Mouse (Mus musculus): ENCODE results near the gene Klhdc7a.

DNA sequence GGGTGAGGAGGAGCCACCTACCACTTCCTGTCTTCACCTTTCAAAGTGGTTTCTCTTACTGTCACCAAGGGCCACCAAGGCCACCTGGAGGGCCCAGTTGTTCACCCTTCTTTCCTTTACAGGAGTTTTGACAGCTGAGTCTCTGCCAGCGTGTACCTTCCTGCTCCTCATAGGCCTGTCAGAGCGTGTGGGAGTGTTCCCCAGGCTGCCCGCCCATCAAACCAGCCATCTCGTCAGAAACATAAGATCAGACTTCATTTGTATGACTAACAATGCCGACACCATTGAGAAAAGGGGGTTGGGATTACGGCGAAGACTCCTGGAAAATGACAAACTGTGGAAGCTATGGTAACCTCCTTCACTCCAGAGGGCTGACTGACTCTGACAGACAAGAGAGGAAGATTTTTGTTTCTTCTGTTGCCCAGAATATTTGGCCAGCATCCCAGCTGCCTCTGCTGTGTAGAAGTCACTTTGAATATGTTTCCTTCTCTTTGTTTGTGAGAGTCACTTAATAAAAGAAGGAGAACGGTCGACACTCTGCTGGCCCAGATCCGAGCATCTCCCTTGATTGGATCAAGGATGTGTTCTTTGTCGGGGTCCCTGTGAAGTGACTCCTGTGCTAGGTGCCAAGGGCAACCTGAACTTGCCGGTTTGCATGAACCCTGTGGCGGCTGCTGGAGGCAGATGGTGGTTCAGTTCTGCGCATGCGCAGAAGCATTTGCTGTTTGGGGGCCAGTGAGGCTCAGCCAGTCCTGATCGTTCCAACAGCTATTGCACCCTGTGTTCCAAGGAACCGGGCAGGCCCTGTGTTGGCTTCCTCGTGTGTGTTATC is 34.6 kb downstream of the Klhdc7a start:
- TF ChIP-seq EP300 (optimal IDR thresholded peaks at IDR 0.05) (no peak), CTCF (IDR thresholded peaks at IDR 0.05; ENCODE audit: low read depth) (no peak)

All from stomach, postnatal 0 days (tissue).